Mouse (Mus musculus) left cerebral cortex, adult 2 months (tissue): Measurements from ENCODE around the gene Amer2. TPM values are rescaled to one million over a fixed set of nuclear protein-coding genes. Genes with fewer than 3 reads are reported as not detected.

Experiments used
- DNase-seq, 2 experiments: peaks; one replicate each; pipeline ENCODE4 v3.0.0; 2021 to 2022; ENCODE audit warnings: low spot score in 2 of 2, mixed read lengths in 1 of 2; ENCODE audit errors: extremely low spot score in 1 of 2
- H3K27ac ChIP-seq: fragments of 200-600 bp; 2 replicates; pipeline ENCODE4 v1.8.1; 2022
- H3K4me3 ChIP-seq: fragments of 200-600 bp; 2 replicates; pipeline ENCODE4 v1.8.1; 2022
- CTCF ChIP-seq: fragments of 200-600 bp; IDR thresholded peaks from 2 replicates; pipeline ENCODE4 v1.8.1; 2022; ENCODE audit warnings: antibody characterized with exemption, mild to moderate bottlenecking, moderate library complexity
- intact Hi-C: fragments of 180-260 bp; cut with DNase I; formaldehyde crosslinking; loops from one replicate; pipeline ENCODE4 v1.15.1; 2025
- total RNA-seq, 2 experiments: library from RNA; stranded (reverse); gene quantifications; 2 replicates each; pipeline ENCODE4 v1.2.3; 2021

Amer2 gene
- total RNA-seq, 2 experiments from 2014 or later, result 40.6 to 45.6 TPM

DNA sequence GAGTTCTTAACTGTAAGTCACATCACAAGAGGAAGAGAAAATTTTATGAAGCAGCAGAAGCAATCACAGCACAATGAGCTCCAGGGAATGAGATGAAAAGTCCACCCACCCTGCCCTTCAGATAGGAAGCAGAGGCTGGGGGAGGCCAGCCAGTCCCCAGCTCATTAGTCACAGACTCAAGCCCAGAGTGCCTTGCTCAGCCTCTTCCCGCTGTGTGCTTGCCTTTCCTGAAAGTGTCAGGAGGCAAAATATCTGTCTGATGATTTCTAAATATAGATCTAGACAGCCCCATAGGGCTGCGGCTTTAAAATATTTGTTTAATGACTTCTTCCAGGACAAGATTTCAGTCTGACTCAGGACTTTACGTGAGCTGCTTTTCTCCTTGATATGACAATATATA is 54.8 kb downstream of the Amer2 start:
- no peak for DNase-seq
- Histone ChIP-seq H3K4me3 (no peak overlapping the region), H3K27ac (no peak overlapping the region)
- intact Hi-C loops, result no loop called here
- no peak for TF ChIP-seq CTCF

DNA sequence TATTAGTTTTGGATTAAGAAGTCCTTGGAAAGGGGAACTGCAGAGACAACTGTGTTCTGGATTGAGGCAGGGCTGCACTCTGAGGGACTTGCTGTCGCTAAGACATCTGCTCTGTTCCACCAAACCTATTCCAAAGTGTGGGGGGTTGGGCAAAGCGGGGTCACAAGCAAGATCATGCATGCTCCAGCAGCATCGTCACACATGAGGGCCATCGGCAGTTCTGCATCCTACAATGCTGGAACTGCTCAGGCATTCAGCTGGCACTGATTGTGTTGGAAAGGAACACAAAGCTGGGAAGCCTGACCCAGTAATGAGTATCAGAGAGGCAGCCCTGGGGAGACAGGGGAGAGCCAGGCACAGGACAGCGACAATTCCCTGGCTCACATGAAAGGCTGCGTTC is 56.5 kb downstream of the Amer2 start:
- no peak for TF ChIP-seq CTCF
- no peak overlapping the region for H3K27ac ChIP-seq
- no peak for DNase-seq
- intact Hi-C loops, result no loop called here
- H3K4me3 ChIP-seq, result no peak overlapping the region

DNA sequence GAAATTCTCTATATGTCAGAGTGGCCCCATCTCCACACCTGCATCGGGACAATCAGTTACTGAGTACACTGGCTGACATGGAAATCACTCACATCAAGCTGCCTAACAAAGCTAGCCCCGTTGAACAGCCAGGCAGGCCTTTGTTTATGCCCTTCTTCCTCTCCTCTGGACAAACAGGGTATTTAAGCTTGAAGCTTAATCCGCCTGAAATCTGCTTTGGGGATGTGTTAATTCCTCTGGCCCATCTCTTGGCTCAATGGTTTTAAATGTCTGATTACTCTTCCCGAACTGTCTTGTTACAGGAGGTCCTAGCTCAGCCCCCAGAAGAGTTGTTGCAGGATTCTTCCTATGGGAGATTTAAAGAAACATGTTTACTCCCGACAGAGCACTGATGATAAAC is 58.5 kb downstream of the Amer2 start:
- H3K4me3 ChIP-seq, result no peak overlapping the region
- no peak for DNase-seq
- no peak overlapping the region for H3K27ac ChIP-seq
- no peak for TF ChIP-seq CTCF
- intact Hi-C loops, result no loop called here

DNA sequence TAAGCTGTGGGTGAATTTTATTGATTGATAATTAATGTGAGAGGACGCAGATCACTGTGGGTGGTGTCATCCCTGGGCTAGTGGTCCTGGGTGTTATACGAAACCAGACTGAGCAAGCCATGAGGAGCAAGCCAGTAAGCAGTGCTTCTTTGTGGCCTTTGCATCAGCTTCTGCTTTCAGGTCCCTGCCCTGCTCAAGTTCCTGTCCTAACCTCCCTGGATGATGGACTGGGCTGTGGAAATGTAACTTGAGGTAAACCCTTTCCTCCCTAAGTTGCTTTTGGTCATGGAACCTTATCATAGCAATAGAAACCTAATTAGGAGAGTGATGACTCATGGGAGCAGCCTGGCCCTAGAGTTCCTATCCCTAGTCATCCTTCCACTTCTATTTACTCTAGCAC is 59.1 kb downstream of the Amer2 start:
- no peak for DNase-seq
- Histone ChIP-seq H3K4me3 (no peak overlapping the region), H3K27ac (no peak overlapping the region)
- intact Hi-C loops, result no loop called here
- no peak for TF ChIP-seq CTCF

DNA sequence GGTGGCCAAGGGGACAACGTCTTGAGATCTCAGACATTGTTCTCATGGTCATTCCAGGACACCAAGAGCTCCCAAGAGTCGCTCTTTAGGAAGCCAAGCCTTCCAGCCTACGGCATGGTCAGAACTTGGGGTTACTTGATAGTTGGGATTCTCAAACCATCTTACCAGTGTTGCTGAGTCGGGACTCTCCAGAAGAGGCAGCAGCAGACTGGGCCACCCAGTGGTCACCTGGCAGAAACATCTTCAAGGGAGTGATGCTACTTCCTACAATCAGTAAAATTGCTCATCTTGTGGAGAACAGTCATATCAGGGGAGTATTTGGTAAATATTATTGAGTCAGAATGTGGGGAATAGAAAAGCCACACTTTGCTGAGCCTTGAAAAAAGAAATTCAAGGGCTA is 62.5 kb downstream of the Amer2 start:
- TF ChIP-seq CTCF, result peak; percentile 63
- intact Hi-C loops, result loop anchor here (5.0 kb wide), 1 partner anchor 133 kb away; no protein-coding TSS in a partner anchor
- DNase-seq, result peak in 1 of 2 experiments; percentile 31
- Histone ChIP-seq H3K4me3 (no peak overlapping the region), H3K27ac (no peak overlapping the region)

DNA sequence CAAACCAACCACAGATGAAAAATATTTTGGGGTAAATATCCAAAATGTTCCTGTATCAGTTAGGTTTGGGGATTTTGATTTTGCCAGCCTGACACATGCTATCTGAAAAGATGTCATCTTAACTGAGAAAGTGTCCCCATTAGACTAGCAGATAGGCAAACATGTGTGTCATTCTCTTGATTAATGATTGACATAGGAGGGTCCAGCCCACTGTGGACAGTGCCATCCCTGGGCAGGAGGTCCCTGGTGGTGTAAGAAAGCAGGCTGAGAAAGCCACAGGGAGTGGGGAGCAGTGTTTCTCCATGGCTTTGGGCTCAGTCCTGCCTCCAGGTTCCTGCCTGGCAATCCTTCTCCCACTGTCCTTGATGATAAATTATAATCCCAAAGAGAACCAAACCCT is 63.3 kb downstream of the Amer2 start:
- TF ChIP-seq CTCF, result no peak
- Histone ChIP-seq H3K4me3 (no peak overlapping the region), H3K27ac (no peak overlapping the region)
- no peak for DNase-seq
- intact Hi-C loops, result loop anchor here (5.0 kb wide), 1 partner anchor 134 kb away; no protein-coding TSS in a partner anchor

Other genes with a start within 250 kb of the Amer2 start
- gene Atp8a2, start 176.1 kb upstream of the Amer2 start, total RNA-seq, result 10 to 100 TPM; 72.2 to 76.0 TPM
- gene Nupl1, start 121.8 kb upstream of the Amer2 start, total RNA-seq, result not detected
- 10 to 100 TPM; 75.3 to 76.9 TPM for gene Gm49336, start 121.8 kb upstream of the Amer2 start, total RNA-seq
- 100 to 1,000 TPM; 105 to 118 TPM for gene Mtmr6, start 108.0 kb upstream of the Amer2 start, total RNA-seq